Mouse (Mus musculus): ENCODE measurements around the gene Ap1g1. TPM values are rescaled to one million over a fixed set of nuclear protein-coding genes. Genes with fewer than 3 reads are reported as not detected.

Ap1g1 gene
- polyA plus RNA-seq, 1 experiment from 2014 or later, result 51.4 TPM

- H3K36me3 ChIP-seq, result peaks cover 55% of the 10 kb centered on the region
- H3K27me3 ChIP-seq, result no peaks in the 10 kb centered on the region
- no peak overlapping the region for H3K4me2 ChIP-seq
- H3K9ac ChIP-seq, result no peak overlapping the region
- H3K4me1 ChIP-seq (replicated peaks), result no peaks in the 10 kb centered on the region
- H3K9me3 ChIP-seq, result no peaks in the 10 kb centered on the region
- ATAC-seq (ENCODE audit: low FRiP score), result no peak
- H3K4me3 ChIP-seq, result no peak overlapping the region
- 97% methylated on average over 1 of the region's 1 CpGs for WGBS
- H3K27ac ChIP-seq, result no peak overlapping the region
Observed at GRCm38 (mm10) chr8:109842468-109842867, 64.1 kb downstream of the Ap1g1 start.

GRCm38 (mm10) chr8:109847866-109848265, 69.5 kb downstream of the Ap1g1 start:
- H3K9me3 ChIP-seq, result no peaks in the 10 kb centered on the region
- H3K27ac ChIP-seq, result no peak overlapping the region
- 86% methylated on average over 2 of the region's 2 CpGs for WGBS
- no peak overlapping the region for H3K4me3 ChIP-seq
- no peak for ATAC-seq (ENCODE audit: low FRiP score)
- no peak overlapping the region for H3K9ac ChIP-seq
- H3K4me2 ChIP-seq, result no peak overlapping the region
- H3K27me3 ChIP-seq, result no peaks in the 10 kb centered on the region
- H3K4me1 ChIP-seq (replicated peaks), result no peaks in the 10 kb centered on the region
- peaks cover 78% of the 10 kb centered on the region for H3K36me3 ChIP-seq

- Histone ChIP-seq H3K9ac (no peak overlapping the region), H3K9me3 (no peaks in the 10 kb centered on the region), H3K4me1 (replicated peaks) (no peaks in the 10 kb centered on the region), H3K27me3 (no peaks in the 10 kb centered on the region), H3K4me2 (no peak overlapping the region), H3K4me3 (no peak overlapping the region), H3K36me3 (peaks cover 74% of the 10 kb centered on the region), H3K27ac (no peak overlapping the region)
- no peak for ATAC-seq (ENCODE audit: low FRiP score)
- 91% methylated on average over 3 of the region's 3 CpGs for WGBS
Observed at GRCm38 (mm10) chr8:109848981-109849380, 70.6 kb downstream of the Ap1g1 start.

- Histone ChIP-seq H3K36me3 (peaks cover 71% of the 10 kb centered on the region), H3K4me1 (replicated peaks) (no peaks in the 10 kb centered on the region), H3K27ac (no peak overlapping the region)
Observed at GRCm38 (mm10) chr8:109853423-109853822, 75.1 kb downstream of the Ap1g1 start.

GRCm38 (mm10) chr8:109854522-109854921, 76.2 kb downstream of the Ap1g1 start:
- H3K4me1 ChIP-seq (replicated peaks), result no peaks in the 10 kb centered on the region
- no peak overlapping the region for H3K9ac ChIP-seq
- no peak for ATAC-seq (ENCODE audit: low FRiP score)
- no peak overlapping the region for H3K4me2 ChIP-seq
- 91% methylated on average over 4 of the region's 4 CpGs for WGBS
- no peak overlapping the region for H3K27ac ChIP-seq
- no peaks in the 10 kb centered on the region for H3K9me3 ChIP-seq
- H3K27me3 ChIP-seq, result no peaks in the 10 kb centered on the region
- no peak overlapping the region for H3K4me3 ChIP-seq
- H3K36me3 ChIP-seq, result peaks cover 69% of the 10 kb centered on the region

More at GRCm38 (mm10) chr8:109853423-109853822, 75.1 kb downstream of the Ap1g1 start:
- H3K4me3 ChIP-seq, result no peak overlapping the region
- WGBS, result 55% methylated on average over 6 of the region's 6 CpGs
- no peak overlapping the region for H3K4me2 ChIP-seq
- H3K27me3 ChIP-seq, result no peaks in the 10 kb centered on the region
- no peak for ATAC-seq (ENCODE audit: low FRiP score)
- H3K9me3 ChIP-seq, result no peaks in the 10 kb centered on the region
- H3K9ac ChIP-seq, result no peak overlapping the region

- Histone ChIP-seq H3K4me1 (replicated peaks) (no peaks in the 10 kb centered on the region), H3K9me3 (no peaks in the 10 kb centered on the region), H3K9ac (no peak overlapping the region), H3K27ac (no peak overlapping the region), H3K36me3 (peaks cover 69% of the 10 kb centered on the region), H3K4me3 (no peak overlapping the region), H3K27me3 (no peaks in the 10 kb centered on the region), H3K4me2 (no peak overlapping the region)
- ATAC-seq (ENCODE audit: low FRiP score), result no peak
- 95% methylated on average over 6 of the region's 6 CpGs for WGBS
Observed at GRCm38 (mm10) chr8:109855451-109855850, 77.1 kb downstream of the Ap1g1 start.

GRCm38 (mm10) chr8:109863398-109863797, 85.0 kb downstream of the Ap1g1 start:
- Histone ChIP-seq H3K27ac (no peak overlapping the region), H3K36me3 (peaks cover 45% of the 10 kb centered on the region), H3K4me3 (no peak overlapping the region), H3K27me3 (no peaks in the 10 kb centered on the region), H3K4me1 (replicated peaks) (peaks cover 4% of the 10 kb centered on the region; the same call in 1 of the 2 replicates), H3K9ac (no peak overlapping the region), H3K9me3 (no peaks in the 10 kb centered on the region), H3K4me2 (no peak overlapping the region)
- 85% methylated on average over 2 of the region's 2 CpGs for WGBS
- ATAC-seq (ENCODE audit: low FRiP score), result no peak

GRCm38 (mm10) chr8:109864798-109865197, 86.4 kb downstream of the Ap1g1 start:
- Histone ChIP-seq H3K9ac (no peak overlapping the region), H3K4me2 (no peak overlapping the region), H3K27me3 (no peaks in the 10 kb centered on the region), H3K36me3 (peaks cover 37% of the 10 kb centered on the region), H3K4me1 (replicated peaks) (peaks cover 8% of the 10 kb centered on the region), H3K27ac (no peak overlapping the region), H3K4me3 (no peak overlapping the region), H3K9me3 (no peaks in the 10 kb centered on the region)
- ATAC-seq (ENCODE audit: low FRiP score), result no peak
- WGBS, result 97% methylated on average over 2 of the region's 2 CpGs

- no peak overlapping the region for H3K4me3 ChIP-seq
- no peak overlapping the region for H3K4me2 ChIP-seq
- WGBS, result 84% methylated on average over 4 of the region's 4 CpGs
- H3K9ac ChIP-seq, result no peak overlapping the region
- no peak for ATAC-seq (ENCODE audit: low FRiP score)
- H3K4me1 ChIP-seq (replicated peaks), result peaks cover 13% of the 10 kb centered on the region
- no peaks in the 10 kb centered on the region for H3K9me3 ChIP-seq
- H3K27me3 ChIP-seq, result no peaks in the 10 kb centered on the region
- H3K27ac ChIP-seq, result no peak overlapping the region
- H3K36me3 ChIP-seq, result peaks cover 30% of the 10 kb centered on the region
Observed at GRCm38 (mm10) chr8:109865536-109865935, 87.2 kb downstream of the Ap1g1 start.

- Histone ChIP-seq H3K27ac (no peak overlapping the region), H3K9ac (no peak overlapping the region), H3K4me1 (replicated peaks) (peaks cover 13% of the 10 kb centered on the region), H3K27me3 (no peaks in the 10 kb centered on the region), H3K9me3 (no peaks in the 10 kb centered on the region), H3K4me2 (no peak overlapping the region), H3K4me3 (no peak overlapping the region), H3K36me3 (peaks cover 19% of the 10 kb centered on the region)
- no peak for ATAC-seq (ENCODE audit: low FRiP score)
- 93% methylated on average over 5 of the region's 5 CpGs for WGBS
Observed at GRCm38 (mm10) chr8:109866690-109867089, 88.3 kb downstream of the Ap1g1 start.

- under 1% methylated on average over 42 of the region's 42 CpGs for WGBS
- peaks cover 18% of the 10 kb centered on the region for H3K4me1 ChIP-seq (replicated peaks)
- H3K27ac ChIP-seq, result peak within 1 kb of the TSS; percentile 94
- H3K4me3 ChIP-seq, result peak within 1 kb of the TSS; percentile 99
- peaks cover 8% of the 10 kb centered on the region for H3K36me3 ChIP-seq
- peak within 1 kb of the TSS; percentile 97 for H3K9ac ChIP-seq
- H3K9me3 ChIP-seq, result no peaks in the 10 kb centered on the region
- H3K27me3 ChIP-seq, result no peaks in the 10 kb centered on the region
- ATAC-seq (ENCODE audit: low FRiP score), result peak; percentile 97
- H3K4me2 ChIP-seq, result peak within 1 kb of the TSS; percentile 85
Observed at GRCm38 (mm10) chr8:109868003-109868679, 89.8 kb downstream of the Ap1g1 start, which contains the start of gene Phlpp2. Gene Phlpp2 (plus strand): TSS chr8:109868542.

GRCm38 (mm10) chr8:109868680-109869361, 90.5 kb downstream of the Ap1g1 start:
- H3K9ac ChIP-seq, result peak overlapping the region; percentile 97
- peaks cover 18% of the 10 kb centered on the region for H3K4me1 ChIP-seq (replicated peaks)
- H3K27me3 ChIP-seq, result no peaks in the 10 kb centered on the region
- peak; percentile 88 for ATAC-seq (ENCODE audit: low FRiP score)
- peak overlapping the region; percentile 85 for H3K4me2 ChIP-seq
- peak overlapping the region; percentile 99 for H3K4me3 ChIP-seq
- H3K9me3 ChIP-seq, result no peaks in the 10 kb centered on the region
- H3K27ac ChIP-seq, result peak overlapping the region; percentile 94
- peaks cover 3% of the 10 kb centered on the region; the same call in 1 of the 2 replicates for H3K36me3 ChIP-seq
- WGBS, result under 1% methylated on average over 73 of the region's 78 CpGs
